Mouse (Mus musculus) right cerebral cortex, adult 18-20 months (tissue): ENCODE data around the gene Lats2.

Experiments used
- DNase-seq: peaks from one replicate; pipeline ENCODE4 v3.0.0; 2022; ENCODE audit warnings: mixed read lengths

The Lats2 gene

DNA sequence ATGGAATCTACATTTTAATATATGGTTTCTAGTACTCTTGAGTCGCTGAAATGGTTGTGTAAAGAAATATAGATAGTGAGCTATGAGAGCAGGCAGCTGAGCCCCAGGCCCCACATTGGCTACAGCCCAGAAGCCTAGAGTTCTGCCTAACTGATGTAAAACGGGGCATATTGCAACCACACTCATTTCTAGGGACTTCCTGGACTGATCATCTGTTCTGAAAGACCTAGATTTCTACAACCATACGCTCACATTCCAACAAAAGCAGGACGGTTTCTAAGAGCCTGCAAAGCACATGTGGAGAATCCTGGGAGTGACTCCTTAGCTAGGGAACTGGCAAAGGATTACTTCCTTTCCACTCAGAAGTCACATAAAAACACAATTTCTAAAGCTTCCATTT lies 22.0 kb downstream of the Lats2 start:
- DNase-seq: no peak

DNA sequence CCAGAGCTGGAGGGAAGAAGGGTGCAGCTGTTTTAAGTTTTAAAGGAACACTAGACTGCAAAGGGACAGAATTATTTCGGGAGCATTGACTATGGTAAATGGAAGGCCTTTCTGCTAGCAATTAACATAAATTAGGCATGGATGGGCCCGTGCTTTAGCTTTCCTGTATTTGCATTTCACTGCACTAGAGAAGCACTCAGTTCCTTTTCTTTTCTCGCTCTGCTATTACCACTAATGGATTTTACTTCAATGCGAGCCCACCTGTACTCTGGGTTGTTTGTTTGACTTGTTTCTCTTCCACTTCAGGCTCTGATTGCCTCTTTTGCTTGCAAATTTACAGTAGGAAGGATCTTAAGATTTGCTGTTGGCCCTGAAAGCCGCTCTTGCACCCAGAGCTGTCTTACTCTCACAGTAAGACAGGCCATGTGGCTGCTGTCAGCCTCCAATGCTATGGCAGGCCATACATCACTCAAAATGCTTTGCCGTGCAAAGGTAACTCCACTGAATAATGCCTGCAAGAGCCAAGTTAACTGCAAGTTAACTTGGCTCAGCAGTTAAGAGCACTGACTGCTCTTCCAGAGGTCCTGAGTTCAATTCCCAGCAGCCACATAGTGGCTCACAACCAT lies 25.4 kb downstream of the Lats2 start:
- DNase-seq: no peak

DNA sequence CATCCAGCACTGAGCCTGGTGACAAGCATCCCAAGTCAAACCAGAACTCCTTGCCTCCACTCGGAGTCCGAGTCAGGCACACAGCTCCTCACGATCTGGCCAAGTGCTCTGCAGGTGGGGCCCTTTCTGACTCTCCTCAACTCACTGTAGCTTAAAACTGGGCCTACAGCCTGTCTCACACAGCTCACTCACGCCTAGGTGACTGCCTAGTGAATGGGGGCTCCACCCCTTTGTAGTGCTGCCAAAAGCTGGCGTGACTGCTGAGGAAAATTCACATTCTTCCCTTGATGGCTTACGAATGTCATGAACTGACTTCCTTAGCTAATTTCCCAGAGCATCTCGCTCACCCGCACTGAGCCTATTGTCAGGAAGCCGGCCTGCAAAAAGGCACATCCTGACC lies 27.7 kb downstream of the Lats2 start:
- DNase-seq: no peak

DNA sequence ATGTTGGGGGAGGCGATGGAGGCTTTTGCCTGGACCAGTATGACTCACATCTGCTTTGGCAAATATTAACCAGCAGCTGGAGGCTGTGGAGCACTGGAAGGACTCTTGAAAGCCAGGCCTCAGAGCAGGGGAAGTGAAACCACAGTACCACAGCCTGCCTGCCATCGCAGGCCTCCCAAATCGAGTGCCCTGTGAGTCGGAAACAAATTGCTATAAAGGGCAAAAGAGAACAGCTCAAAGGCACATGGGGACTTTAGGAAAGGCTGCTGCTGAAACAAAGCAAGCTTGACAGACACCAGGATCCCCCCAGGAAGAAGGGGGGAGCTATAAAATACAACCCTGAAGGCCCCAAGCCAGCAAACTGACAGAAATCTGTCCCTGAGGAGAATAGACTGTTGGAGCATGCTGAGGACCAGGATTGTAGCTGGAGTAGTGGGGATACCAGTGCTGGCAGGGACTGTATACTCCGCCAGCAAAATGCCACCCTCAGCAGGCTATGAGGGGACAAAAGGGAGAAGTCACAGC lies 28.2 kb downstream of the Lats2 start:
- no peak for DNase-seq

DNA sequence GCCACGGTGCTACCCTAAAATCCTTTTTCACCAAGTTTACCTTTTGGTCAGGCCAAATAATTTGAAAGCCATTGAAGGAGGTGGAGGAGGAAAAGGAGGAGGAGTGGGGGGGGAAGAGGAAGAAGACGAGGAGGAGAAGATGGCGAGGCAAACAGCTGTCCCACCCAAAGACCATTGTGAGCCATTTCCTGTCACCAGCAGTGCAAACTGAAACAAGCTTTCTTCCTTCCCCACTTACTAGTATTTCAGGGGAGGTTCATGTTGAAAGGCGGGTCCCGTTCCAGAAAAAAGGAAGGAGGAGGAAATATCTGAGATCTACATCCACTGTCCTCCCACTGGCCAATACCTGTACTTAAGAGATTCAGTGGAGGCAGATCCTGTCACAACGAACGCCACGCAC lies 28.8 kb downstream of the Lats2 start:
- DNase-seq: no peak

DNA sequence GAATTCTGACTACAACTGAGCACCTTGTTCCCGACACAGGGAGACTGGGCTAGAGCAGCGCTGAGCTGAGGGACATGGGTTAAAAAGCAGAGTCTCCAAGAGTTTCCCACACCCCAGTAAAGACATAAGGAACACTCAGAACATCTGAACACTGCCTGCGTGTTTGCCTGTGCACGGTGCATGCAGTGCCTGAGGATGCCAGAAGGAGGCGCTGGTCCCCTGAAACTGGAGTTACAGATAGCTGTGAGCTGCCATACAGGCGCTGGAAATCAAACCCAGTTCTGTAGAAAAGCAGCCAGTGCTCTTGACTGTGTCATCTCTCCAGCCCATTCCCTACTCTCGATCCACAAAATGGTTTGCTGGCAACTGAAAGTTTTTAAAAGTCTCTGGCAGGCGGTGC lies 32.0 kb downstream of the Lats2 start:
- DNase-seq: no peak

DNA sequence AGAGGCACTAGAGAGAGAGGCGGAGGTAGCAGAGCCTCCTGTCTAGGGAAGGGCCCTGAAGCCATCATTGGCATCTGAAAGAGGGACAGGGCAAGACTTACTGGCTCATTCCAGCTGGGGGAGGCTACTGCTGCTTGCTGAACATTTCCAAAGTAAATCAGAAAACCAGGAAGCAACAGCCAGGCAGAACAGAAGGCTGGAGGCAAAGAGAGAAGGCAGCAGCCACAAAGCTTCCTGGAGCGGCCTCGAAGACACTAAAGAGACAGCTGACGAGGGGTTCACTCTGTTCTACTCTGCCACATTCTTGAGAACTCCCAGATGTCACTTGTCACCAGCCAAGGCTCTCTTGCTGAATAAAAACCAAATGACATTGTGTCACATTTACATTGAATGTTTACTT lies 33.7 kb downstream of the Lats2 start:
- peak; percentile 8 for DNase-seq

DNA sequence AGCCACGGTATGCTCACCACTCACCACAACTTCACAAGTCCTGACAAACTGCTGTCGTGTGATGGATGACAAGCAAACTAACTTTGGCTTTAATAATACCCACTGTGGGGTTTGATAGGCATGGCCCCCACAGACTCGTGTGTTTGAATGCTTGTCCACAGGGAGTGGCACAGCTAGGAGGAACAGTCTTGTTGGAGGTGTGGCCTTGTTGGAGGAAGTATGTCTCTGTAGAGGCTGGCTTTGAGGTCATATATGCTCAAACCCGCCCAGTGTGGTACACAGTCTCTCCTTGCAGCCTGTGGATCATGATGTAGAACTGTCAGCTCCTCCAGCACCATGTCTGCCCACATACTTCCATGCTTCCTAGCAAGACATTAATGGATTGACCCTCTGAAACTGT lies 39.9 kb downstream of the Lats2 start:
- no peak for DNase-seq

DNA sequence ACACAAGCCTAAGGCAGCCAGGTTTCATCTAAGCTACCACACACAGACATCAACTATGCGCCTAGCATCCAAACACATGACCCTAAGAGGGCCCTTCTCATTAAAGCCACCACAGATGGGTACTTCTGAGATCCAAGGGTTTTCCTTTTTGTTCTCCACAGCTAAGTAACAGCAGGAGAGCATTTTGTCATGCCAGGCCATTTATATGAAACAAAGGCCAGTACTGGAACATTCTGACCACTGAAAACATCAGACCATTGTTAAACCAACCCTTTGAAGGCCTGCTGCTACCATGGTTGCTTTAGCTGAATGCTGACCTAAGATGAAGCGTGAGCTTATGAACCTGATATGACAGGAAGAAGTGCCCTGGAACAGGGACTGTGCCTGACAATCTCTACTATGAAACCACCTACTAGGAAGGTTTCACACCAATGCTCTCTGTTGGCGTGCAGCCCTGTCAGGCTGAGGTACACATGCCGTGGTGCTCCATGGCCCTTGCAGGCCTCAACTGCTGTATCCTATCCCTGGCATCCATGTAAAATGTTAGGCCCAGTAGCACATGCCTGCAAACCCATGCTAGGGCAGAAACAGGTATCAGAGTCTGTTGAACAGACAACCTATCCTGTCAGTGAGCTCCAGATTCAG lies 41.5 kb downstream of the Lats2 start:
- no peak for DNase-seq

DNA sequence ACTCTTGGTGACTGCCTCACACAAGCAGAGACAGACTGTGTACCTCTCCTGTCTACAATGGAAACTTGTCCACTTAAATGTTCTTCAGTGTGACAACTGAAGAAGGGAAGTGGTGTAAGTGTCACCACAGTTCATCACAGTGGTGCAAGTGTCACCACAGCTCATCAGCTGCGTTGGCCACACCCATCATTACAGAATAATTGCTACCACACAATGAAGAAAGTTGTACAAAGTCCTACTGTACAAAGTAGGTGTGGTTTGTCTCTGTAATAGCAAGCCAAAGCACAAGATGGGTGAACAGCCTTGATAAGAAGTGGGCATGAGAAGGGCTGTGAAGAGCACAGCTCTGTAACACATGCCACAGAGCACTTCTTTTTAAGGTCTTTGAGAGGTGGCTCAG lies 45.3 kb downstream of the Lats2 start:
- DNase-seq: no peak

DNA sequence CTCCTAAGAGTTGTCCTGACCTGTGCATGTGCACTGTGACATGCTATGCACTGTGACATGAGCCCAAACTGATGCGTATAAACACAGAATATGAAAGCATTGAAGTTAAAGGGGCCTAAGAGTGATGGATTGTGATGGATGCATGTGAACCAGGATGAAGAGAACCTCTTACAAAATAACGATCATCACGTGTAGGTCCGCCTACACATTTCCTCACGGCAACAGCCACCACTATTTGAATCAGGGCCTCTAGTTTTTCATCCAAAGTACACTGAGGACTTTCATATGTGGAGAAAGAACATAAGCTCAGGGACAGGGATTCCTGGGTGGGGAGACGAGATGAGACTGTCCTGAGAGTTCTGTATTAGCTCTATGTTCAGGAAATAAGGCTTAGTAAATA lies 47.1 kb downstream of the Lats2 start:
- no peak for DNase-seq

DNA sequence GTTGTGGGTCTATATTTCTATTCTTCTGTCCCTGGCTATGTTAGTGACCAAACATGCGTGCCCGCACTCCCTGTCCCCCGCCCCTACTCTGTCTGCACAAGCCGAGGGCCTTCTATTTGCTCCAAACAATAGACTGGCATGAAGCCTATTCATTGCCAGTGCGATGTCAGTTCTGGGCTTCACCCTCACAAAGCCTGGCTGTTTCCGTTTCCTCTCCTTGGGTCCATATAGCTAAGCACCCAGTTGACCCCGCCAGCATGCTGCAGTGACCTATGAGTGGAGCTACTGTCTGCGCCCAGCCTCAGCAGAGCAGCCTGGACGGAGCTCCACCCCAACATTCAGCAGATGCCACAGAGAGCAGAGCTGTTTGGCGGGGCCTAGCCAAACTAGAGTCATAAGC lies 49.0 kb downstream of the Lats2 start:
- no peak for DNase-seq

DNA sequence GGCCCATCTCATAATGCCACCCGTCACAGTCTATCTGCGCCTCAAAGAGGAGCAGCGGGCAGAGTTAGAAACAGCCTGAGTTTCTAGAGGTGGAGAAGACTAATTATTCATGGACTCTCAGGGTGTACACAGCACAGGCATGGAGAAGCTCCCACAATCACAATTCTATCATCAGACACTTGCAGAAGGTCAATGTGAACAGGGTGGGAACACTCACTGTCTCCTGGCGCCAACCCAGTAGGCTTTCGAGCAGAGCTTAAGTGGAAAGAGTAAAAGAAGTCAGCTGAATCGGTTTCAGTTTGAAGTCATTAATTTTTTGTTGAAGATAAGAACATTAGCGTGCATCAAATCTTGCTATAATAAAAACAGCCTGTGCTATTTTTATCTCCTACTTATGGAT lies 49.6 kb downstream of the Lats2 start:
- no peak for DNase-seq

DNA sequence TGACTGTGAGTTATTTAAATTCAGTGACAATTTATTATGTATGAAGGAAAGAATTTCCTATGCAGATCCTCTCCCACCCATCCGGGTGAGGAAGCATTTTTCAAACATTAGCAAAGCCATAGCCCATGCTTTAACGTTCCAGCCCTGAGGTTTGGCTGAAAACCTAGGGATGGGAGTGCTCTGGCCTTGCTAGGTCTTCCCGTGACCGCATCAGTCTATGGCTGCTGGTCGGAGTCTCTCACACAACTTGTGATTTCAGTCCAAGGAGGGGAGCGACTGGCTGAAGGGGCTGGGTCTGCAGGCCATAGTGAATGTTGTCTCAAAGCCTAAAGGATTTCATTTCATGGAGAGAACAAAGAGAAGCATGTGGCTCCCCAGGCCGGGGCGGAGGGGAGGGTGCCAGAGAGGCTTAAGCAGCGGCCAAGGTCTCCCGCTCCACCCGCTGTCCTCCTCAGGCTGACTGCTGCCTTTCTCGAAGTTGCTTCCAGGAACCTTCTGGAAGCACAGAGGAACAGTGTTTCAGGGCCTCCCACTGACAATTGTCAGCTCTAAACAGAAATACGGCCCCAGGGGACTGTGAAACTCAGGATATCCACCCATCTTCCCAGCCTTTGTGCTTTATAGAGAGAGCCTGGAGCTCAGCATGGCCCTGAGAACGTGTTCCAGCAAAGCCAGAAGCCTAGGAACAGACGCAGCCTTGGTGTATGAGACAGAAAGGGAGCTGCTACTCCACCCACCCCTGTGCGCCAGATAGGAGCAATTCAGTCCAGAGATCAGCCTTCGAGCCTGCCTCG lies 50.9 kb downstream of the Lats2 start:
- no peak for DNase-seq

DNA sequence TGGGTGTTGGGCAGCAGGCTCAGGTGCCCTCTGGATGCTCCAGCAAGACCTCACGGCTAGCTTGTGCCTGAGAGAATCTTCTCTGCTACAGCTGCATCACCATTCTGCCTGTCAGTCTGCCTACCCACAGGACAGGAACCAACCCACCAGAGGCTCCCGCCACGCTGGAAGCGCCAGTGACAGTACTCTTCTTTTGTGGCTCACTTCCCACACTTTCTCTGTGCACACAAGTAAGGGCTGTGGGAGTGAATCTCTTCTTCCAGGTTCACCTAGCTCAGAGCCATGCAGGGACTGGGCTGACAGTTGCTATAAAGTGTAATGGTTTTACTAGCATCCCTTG lies 51.5 kb downstream of the Lats2 start:
- peak; percentile 70 for DNase-seq

DNA sequence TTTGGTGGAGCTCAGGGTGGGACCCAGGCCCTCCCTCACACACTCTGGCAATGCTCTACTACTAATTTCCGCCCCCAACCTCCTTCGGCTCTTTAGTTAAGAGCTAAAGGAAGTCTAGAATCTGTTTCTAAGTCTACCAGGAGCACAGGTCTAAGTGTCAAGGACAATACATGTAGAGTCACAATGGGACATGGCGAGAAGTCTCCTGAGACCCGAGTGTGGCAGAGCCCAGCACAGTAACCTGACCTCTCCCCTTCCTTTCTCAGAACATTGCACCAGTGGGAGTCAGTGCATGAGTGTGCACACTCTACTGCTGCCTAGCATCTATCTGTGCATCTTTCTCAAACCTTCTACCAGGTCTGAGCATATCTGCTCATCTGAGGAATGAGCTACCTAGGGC lies 52.4 kb downstream of the Lats2 start:
- DNase-seq: no peak

DNA sequence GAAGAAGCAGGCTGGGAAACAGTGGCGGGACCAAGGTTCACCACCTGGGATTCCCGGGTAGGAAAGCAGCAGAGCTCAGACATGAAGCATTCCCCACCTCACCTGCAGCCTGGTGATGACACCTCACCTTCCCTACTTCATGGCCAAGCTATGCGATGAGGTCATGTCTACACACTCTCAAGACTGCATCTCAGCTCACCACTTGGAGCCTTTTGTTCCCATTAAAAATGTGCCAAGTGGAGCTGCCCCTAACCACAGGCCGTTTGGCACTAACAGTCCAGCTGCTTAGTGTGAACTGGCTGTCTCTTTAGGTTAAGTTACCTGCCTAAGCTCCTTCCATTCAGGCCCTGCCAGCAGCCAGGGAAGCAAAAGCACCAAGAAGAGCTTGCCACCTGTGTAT lies 53.1 kb downstream of the Lats2 start:
- no peak for DNase-seq

DNA sequence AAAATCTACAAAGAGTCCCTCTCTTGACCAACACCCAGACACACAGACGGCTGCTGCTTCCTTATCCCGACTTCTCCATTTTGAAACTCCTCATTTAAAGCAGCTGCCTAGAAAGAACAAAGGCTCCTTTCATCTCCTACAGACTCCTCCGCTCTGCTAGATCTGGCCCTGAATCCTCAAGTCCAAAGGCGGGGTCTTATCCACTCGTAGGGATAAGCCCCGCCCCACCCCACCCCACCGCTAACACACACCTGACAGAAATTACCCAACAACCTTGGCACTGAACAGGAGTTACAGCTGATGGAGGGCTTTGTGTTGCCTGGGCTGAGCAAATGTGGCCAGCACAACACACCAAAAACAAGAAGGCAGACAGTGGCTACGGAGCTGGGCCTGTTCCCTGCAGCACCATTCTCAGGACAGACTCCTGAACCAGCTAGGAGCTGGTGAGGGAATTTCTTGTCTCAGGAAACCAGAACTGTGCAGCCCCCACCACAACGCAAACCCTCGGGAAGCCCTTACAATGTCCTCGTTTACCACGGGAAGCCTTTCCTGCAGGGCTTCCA lies 56.2 kb downstream of the Lats2 start:
- DNase-seq: no peak

DNA sequence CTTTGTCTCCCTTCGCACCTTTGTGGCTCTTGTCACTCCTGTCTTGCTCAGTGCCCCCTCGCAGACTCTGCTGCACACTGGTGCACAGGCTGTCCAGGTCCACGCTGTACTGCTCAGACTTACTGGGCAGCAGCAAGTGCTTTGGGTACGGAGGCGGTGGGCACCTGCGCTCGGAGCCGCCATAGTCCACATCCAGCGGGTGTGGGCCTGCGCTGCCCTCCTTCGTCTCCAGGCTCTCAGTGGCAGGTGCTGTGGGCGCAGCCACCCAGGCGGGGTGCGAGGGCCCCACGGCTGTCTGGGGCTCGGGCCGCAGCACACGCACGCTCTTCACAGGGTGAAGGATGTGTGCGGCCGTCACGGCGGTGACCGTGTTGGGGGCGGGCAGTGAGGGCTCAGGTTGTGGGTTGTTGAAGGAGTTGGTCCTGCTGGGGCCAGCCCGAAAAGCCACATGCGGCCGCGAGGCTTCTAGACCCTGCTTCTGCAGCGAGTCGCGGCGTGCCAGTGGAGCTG lies 58.7 kb downstream of the Lats2 start:
- DNase-seq: no peak

DNA sequence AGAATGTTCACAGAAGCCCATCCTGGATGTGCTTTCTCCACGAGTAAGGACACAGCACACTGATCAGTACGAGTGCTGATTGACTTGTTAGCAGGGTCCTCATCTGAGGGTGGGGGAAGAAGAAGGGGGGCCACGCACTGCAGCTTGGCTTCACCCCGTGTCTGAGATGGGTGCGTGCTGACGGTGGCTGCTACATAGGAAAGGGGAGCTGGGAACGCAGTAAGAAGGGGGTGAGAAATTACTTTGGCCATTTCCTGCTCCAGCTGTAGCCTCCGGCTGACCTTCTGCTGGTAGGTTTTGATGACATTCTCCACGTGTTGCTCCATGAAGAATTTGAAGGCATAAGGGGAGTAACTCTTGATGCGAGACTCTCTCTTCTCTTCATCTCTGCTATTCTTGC lies 59.2 kb downstream of the Lats2 start:
- no peak for DNase-seq

DNA sequence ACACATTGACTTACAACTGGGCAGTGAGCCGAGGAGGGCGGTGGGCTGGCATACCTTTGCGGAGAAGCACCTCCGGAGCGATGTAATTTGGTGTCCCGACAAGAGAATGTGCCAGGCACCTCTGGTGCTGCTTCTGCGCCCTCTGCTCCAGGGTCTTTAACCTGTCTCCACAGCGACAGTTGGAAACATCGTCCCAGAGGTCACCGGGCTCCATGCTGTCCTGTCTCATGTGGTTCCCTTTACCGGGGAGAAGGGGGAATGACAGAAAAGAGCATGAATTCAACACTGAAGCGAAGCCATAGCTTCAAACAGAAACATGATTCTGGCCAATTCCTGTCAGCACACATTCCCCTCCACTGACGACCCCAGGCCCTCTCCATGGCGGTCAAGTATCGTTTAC lies 62.1 kb downstream of the Lats2 start:
- DNase-seq: no peak

DNA sequence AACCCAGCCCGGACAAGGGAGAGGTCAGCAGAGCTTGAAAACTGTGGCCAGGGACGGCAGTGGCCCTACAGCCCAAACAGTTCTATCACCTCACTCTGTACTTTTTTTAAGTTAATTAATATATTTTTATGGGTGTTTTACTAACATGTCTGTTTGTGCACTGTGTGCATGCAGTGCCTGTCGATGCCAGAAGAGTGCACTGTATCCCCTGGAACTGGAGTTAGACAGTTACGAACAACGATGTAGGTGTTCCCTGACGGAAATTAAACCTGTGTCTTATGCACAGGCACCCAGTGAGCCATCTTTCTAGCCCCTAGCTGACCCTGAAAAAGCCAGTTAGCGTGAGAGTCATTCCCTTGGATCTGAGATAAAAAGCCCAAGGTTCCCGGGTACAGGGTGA lies 62.6 kb downstream of the Lats2 start:
- no peak for DNase-seq

DNA sequence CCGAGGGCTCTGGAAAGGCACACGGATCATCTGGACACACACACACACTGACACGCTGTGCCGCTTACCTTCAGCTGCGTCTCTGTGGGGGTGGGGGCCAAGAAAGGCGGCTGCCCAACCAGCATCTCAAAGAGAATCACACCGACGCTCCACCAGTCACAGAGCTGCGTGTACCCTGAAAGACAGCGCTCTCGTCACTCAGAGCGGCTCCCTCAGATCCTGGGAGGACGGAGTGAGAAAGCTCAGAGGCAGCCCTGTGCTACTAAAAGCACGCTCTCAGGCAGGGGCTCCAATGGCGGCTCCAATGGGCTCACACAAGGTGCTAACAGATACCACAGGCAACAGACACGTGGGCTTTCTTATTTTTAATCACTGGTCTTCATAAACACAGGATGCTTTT lies 63.9 kb downstream of the Lats2 start:
- DNase-seq: no peak
